Mouse (Mus musculus): ENCODE results near the gene Fbxl20. TPM values are rescaled to one million over a fixed set of nuclear protein-coding genes. Genes with fewer than 3 reads are reported as not detected.

The Fbxl20 gene
- total RNA-seq (2023): 45.3 TPM

GRCm38 (mm10) chr11:98149786-98150624 is at the start of gene Fbxl20:
Gene Fbxl20, minus strand, starts transcription at chr11:98150403.

GRCm38 (mm10) chr11:98192901-98193805 is 43.0 kb upstream of the Fbxl20 start, which contains the start of gene Med1:
Gene Med1, minus strand, starts transcription at chr11:98193293.

DNA sequence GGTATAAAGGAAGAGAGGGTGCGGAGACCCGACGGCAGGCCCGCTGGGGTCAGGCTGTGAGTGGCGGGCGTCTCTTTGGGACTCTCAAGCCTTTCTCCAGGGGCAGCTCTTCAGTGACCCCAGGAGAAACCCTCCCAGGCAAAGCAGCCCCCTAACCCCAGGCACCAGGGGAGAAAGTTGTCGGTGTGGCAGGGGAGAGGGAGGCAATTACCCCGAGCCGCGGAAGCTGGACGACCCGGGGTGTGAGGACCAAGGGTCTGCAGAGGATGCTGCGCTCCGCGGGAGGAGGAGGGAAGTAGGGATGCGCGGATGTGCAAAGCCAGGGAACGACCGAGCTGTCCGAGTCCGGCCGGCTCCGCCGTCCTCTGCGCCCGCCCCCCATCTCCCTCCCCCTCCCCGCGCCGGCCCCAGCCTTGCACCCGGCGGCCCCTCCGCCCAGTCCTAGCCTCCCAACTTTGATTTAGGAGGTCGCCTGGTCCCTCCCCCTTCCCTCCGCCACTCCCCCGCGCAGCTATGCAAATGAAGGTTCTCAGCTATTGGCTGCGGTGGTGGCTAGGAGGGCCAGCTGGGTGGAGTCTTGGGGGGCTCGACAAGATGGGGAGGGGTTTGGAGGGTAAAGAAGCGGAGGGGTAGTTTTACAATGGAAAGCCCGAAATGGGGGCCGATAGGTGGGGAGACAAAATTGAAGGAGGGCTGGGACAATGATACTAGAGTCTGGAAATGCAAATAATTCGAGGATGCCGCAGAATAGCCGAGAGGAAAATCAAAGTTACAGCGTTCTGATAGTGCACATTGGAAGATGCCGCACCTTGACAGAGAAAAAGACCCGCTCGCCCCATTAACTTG is 97.0 kb downstream of the Fbxl20 start, which contains the start of gene Stac2:
Gene Stac2 (minus strand): TSS at position 474 of the 846 bp plus-strand sequence.

Other genes with a start within 250 kb of the Fbxl20 start
- gene Plxdc1, start 164.0 kb downstream of the Fbxl20 start, total RNA-seq (2023): 1.1 TPM
- 59.7 TPM for gene Arl5c, start 154.2 kb downstream of the Fbxl20 start, total RNA-seq (2023)
- 22.1 TPM for gene Cacnb1, start 127.4 kb downstream of the Fbxl20 start, total RNA-seq (2023)
- 2,794 TPM for gene Rpl19, start 123.7 kb downstream of the Fbxl20 start, total RNA-seq (2023)
- gene Stac2, start 96.9 kb downstream of the Fbxl20 start, total RNA-seq (2023): 2.3 TPM
- 70.4 TPM for gene Med1, start 42.9 kb upstream of the Fbxl20 start, total RNA-seq (2023)
- gene Cdk12, start 52.7 kb upstream of the Fbxl20 start, total RNA-seq (2023): 103 TPM
- not detected for gene Neurod2, start 179.2 kb upstream of the Fbxl20 start, total RNA-seq (2023)
- not detected for gene Ppp1r1b, start 198.0 kb upstream of the Fbxl20 start, total RNA-seq (2023)
- 32.2 TPM for gene Stard3, start 208.0 kb upstream of the Fbxl20 start, total RNA-seq (2023)
- gene Tcap, start 233.4 kb upstream of the Fbxl20 start, total RNA-seq (2023): not detected
- gene Pnmt, start 236.0 kb upstream of the Fbxl20 start, total RNA-seq (2023): not detected

All from CD4-positive naive resting alpha-beta T cell, adult 76 days (primary cell).